Mouse (Mus musculus) hindbrain, embryonic 16.5 days (tissue): ENCODE data around the gene Zer1. TPM values are rescaled to one million over a fixed set of nuclear protein-coding genes. Genes with fewer than 3 reads are reported as not detected.

Source experiments
- ATAC-seq: fragments of 200-750 bp; cut with Nextera tagmentation; 2 replicates; pipeline ENCODE4 v1.8.0; 2017; ENCODE audit warnings: moderate TSS enrichment, moderate library complexity
- H3K27ac ChIP-seq: fragments of 300-500 bp; sonication (generic); 2 replicates; pipeline ENCODE4 v1.5.1; 2014; ENCODE audit warnings: low read depth, mild to moderate bottlenecking, control low read depth, low read length, moderate library complexity
- H3K27me3 ChIP-seq: fragments of 300-500 bp; sonication (generic); replicated peaks from 2 replicates; pipeline ENCODE4 v1.6.1; 2014; ENCODE audit warnings: low read length; ENCODE audit not compliant: control insufficient read depth, insufficient read depth
- H3K36me3 ChIP-seq: fragments of 300-500 bp; sonication (generic); 2 replicates; pipeline ENCODE4 v1.6.1; 2014; ENCODE audit warnings: mild to moderate bottlenecking, low read length, moderate library complexity, mixed read lengths; ENCODE audit not compliant: control insufficient read depth, insufficient read depth
- H3K4me1 ChIP-seq: fragments of 300-500 bp; sonication (generic); 2 replicates; pipeline ENCODE4 v1.6.1; 2014; ENCODE audit warnings: low read depth, low read length; ENCODE audit not compliant: control insufficient read depth, insufficient read depth
- H3K4me2 ChIP-seq: fragments of 300-500 bp; sonication (generic); 2 replicates; pipeline ENCODE4 v1.6.1; 2014; ENCODE audit warnings: mild to moderate bottlenecking, low read length, control low read depth, moderate library complexity
- H3K4me3 ChIP-seq: fragments of 300-500 bp; sonication (generic); 2 replicates; pipeline ENCODE4 v1.5.1; 2014; ENCODE audit warnings: mild to moderate bottlenecking, low read length, control low read depth, moderate library complexity
- H3K9ac ChIP-seq: fragments of 300-500 bp; sonication (generic); 2 replicates; pipeline ENCODE4 v1.6.1; 2014; ENCODE audit warnings: low read depth, mild to moderate bottlenecking, control low read depth, low read length, moderate library complexity
- H3K9me3 ChIP-seq: fragments of 300-500 bp; sonication (generic); 2 replicates; pipeline ENCODE4 v1.6.1; 2014; ENCODE audit warnings: mild to moderate bottlenecking, low read length, moderate library complexity; ENCODE audit not compliant: control insufficient read depth
- WGBS: fragments of 180-500 bp; shearing (Covaris S2); extraction: QIAGEN DNeasy Blood & Tissue Kit; methylation state at CpG from one replicate; pipeline ENCODE4 v1.1.7; 2014; 5-methylcytosine and 5-hydroxymethylcytosine counted together
- polyA plus RNA-seq: library from polyadenylated mRNA; unstranded; fragments of >200 nt; fragmentation: Nextera tagmentation; extraction: Ambion mirVana; gene quantifications from 2 replicates; pipeline ENCODE4 v1.2.1, GENCODE M21; 2015

Zer1 gene
- polyA plus RNA-seq, 1 experiment from 2014 or later, result 10.4 TPM

DNA sequence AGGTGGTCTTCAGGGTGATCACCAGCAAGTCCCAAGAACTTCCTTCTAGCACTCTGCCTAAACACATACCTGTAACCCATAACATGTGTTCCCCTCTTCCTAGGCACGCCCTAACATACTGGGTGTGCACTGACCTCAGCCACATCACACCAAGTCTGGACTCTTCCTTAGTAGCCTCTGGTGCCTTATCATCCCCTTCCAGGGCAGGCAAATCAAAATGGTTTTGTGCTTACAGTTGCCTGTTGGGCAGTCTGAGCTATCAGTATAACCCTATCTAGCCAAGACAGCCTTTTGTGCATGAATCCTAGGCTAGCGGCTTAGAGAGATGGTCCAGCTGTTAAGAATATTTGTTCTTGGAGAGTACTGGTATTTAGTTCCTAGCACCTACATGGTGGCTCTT is 12.9 kb downstream of the Zer1 start:
- WGBS, result 96% methylated on average over 2 of the region's 2 CpGs
- H3K4me3 ChIP-seq, result no peak overlapping the region
- peaks cover 41% of the 10 kb centered on the region for H3K36me3 ChIP-seq

DNA sequence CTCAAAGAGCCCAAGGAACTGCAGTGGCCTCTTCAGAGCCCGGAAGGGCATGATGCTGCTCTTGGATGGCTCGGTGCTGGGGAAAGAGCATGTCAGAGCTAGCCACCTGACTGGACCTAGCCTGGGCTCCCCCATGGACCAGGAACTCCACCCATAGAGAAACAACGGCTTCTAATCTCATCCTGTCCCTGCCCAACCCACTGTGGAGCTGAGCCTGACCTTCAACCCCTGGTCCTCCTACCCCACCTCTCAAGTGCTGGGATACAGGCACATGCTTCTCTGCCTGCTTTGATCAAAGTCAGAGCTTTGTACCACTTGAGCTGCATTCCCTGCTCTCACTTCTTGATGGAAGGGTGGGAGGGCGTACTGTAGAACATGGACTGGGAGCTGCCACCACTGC is 16.1 kb downstream of the Zer1 start:
- H3K9me3 ChIP-seq, result no peaks in the 10 kb centered on the region
- H3K27ac ChIP-seq, result no peak overlapping the region
- H3K4me1 ChIP-seq, result no peaks in the 10 kb centered on the region
- peaks cover 55% of the 10 kb centered on the region for H3K36me3 ChIP-seq
- H3K9ac ChIP-seq, result no peak overlapping the region
- 97% methylated on average over 4 of the region's 4 CpGs for WGBS
- ATAC-seq, result no peak
- no peak overlapping the region for H3K4me3 ChIP-seq
- H3K4me2 ChIP-seq, result no peak overlapping the region
- H3K27me3 ChIP-seq, result no peaks in the 10 kb centered on the region

More for the DNA sequence above, 12.9 kb downstream of the Zer1 start:
- no peaks in the 10 kb centered on the region for H3K4me1 ChIP-seq
- H3K4me2 ChIP-seq, result no peak overlapping the region
- no peaks in the 10 kb centered on the region for H3K27me3 ChIP-seq
- H3K27ac ChIP-seq, result no peak overlapping the region
- H3K9ac ChIP-seq, result no peak overlapping the region
- ATAC-seq, result no peak
- no peaks in the 10 kb centered on the region for H3K9me3 ChIP-seq

DNA sequence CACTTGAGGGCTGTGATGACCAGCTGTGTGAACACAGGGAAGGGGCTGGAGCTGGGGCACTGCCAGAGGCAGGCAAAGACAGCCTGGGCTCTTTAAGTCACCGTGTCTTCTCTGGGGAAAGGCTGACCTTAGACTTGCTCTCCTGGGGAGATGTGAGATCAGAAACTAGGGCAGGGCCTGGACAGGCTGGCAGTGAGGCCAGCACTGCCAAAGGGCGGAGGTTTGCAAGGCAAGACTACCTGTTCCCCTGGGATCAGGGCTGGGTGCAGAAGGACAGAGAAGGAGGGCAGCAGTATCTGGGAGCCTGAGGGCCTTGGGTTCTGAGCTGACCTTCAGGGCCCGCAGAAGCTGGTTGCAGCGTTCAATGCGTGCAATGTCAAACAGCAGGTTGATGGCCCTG is 16.7 kb downstream of the Zer1 start:
- Histone ChIP-seq H3K4me1 (no peaks in the 10 kb centered on the region), H3K4me3 (no peak overlapping the region), H3K36me3 (peaks cover 55% of the 10 kb centered on the region), H3K27me3 (no peaks in the 10 kb centered on the region), H3K9ac (no peak overlapping the region), H3K9me3 (no peaks in the 10 kb centered on the region), H3K27ac (no peak overlapping the region), H3K4me2 (no peak overlapping the region)
- no peak for ATAC-seq
- 94% methylated on average over 5 of the region's 5 CpGs for WGBS

DNA sequence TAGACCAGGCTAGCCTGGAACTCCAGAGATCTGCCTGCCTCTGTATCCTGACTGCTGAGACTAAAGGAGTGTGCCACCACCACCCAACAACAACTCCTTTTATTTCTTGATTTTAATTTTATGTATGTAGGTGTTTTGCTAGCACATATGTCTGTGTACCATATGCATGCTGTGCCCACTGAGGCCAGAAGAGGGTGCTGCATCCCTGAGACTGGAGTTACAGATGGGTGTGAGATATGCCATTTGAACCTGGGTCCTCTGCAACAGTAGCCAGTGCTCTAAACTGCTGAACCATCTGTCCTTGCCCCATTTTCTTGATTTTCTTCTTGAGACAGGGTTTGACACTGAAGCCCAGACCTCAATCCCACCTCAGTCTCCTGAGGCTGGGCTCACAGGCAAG is 18.0 kb downstream of the Zer1 start:
- H3K4me1 ChIP-seq, result no peaks in the 10 kb centered on the region
- no peaks in the 10 kb centered on the region for H3K9me3 ChIP-seq
- H3K27ac ChIP-seq, result no peak overlapping the region
- H3K9ac ChIP-seq, result no peak overlapping the region
- no peak for ATAC-seq
- no peaks in the 10 kb centered on the region for H3K27me3 ChIP-seq
- H3K36me3 ChIP-seq, result peaks cover 59% of the 10 kb centered on the region
- H3K4me2 ChIP-seq, result no peak overlapping the region
- no peak overlapping the region for H3K4me3 ChIP-seq

DNA sequence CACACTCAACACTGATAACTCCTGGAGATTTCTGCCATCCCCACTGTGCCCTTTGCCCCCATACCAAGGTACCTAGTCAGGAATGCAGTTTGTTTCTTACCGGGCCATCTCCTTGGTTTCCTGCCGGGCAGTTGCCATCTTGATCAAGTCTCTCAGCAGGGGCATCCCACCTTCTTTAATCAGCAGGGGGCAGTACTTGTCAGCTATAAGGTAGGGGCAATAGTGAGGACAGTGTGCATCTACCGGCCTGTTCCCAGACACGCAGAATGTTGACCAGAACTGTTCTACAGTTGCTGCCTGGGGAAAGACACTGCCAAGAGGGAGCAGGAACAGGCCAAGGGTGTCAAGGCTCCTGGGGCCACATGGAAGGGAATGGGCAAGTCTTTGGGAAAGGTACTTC is 24.2 kb downstream of the Zer1 start:
- no peak overlapping the region for H3K4me3 ChIP-seq
- no peak overlapping the region for H3K9ac ChIP-seq
- peaks cover 49% of the 10 kb centered on the region for H3K36me3 ChIP-seq
- no peak overlapping the region for H3K4me2 ChIP-seq
- H3K27ac ChIP-seq, result no peak overlapping the region
- ATAC-seq, result no peak
- no peaks in the 10 kb centered on the region for H3K27me3 ChIP-seq
- no peaks in the 10 kb centered on the region; the same call in 1 of the 2 replicates for H3K4me1 ChIP-seq
- no peaks in the 10 kb centered on the region for H3K9me3 ChIP-seq
- WGBS, result 75% methylated on average over 4 of the region's 4 CpGs

DNA sequence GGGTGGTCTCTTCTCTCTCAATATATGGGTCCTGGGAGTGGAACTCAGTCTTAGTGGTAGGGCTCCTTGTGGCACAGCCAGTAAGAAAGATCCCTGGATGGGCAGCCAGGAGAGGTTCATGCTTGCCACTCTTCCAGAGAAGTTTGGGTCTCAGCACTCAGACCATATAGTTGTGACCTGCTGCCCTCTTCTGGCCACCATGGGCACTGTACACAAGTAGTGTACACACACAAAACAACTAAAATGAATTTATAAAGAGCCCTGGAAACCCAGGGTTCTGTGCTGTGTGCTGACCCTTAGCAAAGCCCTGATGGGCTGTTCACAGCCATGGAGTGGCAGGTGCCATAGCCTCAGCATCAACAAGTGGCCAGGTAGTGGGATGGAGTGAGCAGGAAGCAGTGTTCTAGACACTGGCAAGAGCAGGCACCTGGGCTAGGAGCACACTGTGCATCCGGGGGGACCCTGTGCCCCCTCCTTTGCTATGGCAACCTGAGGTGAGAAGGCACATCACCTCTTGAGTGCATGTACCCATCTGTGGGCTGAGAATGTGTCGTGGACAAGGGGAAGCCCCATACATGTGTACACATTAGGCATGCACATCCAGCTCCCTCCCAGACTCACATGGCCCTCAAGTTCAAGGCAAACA is 28.4 kb downstream of the Zer1 start:
- Histone ChIP-seq H3K4me3 (no peak overlapping the region), H3K9ac (no peak overlapping the region), H3K9me3 (no peaks in the 10 kb centered on the region), H3K27ac (no peak overlapping the region), H3K27me3 (no peaks in the 10 kb centered on the region), H3K4me1 (peaks cover 9% of the 10 kb centered on the region), H3K36me3 (peaks cover 30% of the 10 kb centered on the region), H3K4me2 (no peak overlapping the region)
- ATAC-seq, result no peak
- 78% methylated on average over 2 of the region's 2 CpGs for WGBS

DNA sequence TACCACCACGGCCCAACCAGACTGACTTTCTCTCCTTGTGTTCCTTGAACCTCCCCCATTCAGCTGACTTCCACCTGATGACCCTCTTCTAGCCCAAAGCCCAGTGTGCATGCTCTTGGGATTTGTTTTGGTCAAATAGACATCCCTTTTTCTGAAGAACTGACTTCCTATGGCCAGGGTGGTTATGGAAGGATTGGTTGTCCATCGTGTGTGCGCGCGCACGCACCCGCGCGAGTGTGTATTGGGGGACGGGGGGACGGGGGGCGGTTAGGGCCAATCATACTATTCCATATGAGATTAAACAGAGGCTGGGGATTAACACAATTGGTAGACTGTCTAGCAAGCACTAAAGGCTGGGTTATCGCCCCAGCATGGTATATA is 30.2 kb downstream of the Zer1 start:
- peak overlapping the region; percentile 58; the same call in 1 of the 2 replicates for H3K27ac ChIP-seq
- H3K9ac ChIP-seq, result peak overlapping the region; percentile 71
- 3% methylated on average over 13 of the region's 13 CpGs for WGBS
- peak overlapping the region; percentile 92 for H3K4me2 ChIP-seq
- H3K4me3 ChIP-seq, result peak overlapping the region; percentile 56
- no peaks in the 10 kb centered on the region for H3K9me3 ChIP-seq
- H3K4me1 ChIP-seq, result peaks cover 9% of the 10 kb centered on the region
- H3K36me3 ChIP-seq, result peaks cover 15% of the 10 kb centered on the region
- H3K27me3 ChIP-seq, result no peaks in the 10 kb centered on the region
- no peak for ATAC-seq

DNA sequence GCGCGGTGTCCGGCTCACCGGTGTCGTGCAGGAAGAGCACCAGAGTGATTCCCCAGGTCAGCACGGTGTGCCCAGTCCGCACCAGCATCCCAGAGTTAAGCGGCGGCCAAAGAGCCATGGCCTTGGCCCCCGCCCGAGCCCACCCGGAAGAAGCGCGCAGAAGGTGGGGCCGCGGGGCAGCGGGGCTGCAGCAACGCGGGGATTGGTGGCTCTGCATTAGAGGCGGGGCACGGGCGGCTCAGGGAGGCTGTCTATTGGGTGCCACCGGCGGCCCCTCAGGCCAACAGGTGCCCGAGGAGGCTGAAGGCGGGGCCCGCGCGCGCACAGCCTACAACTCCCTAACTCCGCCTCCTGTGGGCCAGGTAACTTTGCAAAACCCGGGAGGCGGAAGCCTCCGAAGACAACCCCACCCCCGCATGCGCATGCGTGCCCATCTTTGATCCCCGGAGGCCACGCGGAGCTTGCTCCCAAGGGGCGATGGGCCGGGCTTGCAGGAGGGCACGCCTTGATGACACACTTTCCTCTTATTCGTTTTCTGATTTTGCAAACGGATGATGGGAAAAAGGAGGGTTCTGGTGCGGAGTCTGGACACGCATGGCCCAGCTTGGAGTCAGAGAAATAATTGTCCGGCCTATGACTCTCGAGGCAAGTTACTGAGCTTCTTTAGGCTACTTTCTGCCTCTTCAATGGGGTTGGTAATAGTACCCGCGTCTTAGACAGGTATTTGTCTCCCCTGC is 30.7 kb downstream of the Zer1 start, which contains the start of gene Zdhhc12:
Gene Zdhhc12 (minus strand): TSS at position 178 of the 737 bp plus-strand sequence.
- Histone ChIP-seq H3K4me3 (peak within 1 kb of the TSS; percentile 56), H3K4me1 (peaks cover 9% of the 10 kb centered on the region), H3K4me2 (peak within 1 kb of the TSS; percentile 92), H3K27me3 (no peaks in the 10 kb centered on the region), H3K9ac (peak within 1 kb of the TSS; percentile 71), H3K27ac (peak within 1 kb of the TSS; percentile 58; the same call in 1 of the 2 replicates), H3K36me3 (peaks cover 9% of the 10 kb centered on the region), H3K9me3 (no peaks in the 10 kb centered on the region)
- ATAC-seq, result peak; percentile 96
- WGBS, result under 1% methylated on average over 41 of the region's 51 CpGs

DNA sequence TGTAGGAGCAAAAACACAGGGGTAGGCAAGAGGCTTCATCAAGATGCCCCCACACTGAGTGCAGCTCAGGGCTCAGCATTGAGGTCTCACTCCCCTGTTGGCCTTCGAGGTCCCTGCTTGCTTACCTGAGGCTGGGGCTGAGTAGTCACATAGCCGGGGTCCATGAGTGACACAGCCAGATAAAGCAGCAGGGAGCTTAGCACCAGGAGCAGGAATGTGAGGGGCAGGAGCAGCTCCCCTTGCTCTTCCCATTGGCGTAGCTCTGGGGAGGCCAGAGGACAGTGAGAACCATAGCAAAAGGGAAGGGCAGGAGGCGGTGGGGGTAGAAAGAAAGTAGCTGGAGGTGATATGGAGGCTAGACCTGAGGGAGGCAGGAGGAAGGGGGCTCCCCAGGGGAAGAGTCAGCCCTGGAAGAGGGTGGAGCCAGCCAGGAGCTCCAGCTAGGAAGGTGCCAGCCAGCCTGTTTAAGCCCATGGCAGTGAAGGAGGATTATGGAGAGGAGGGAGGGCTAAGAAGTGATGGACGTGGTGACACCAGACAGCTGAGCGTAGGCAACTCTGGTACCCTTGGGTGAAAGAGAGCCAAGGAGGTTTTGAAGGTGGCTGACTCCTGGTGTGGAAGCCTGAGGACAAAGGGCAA is 32.0 kb downstream of the Zer1 start:
- no peak overlapping the region for H3K9ac ChIP-seq
- H3K27me3 ChIP-seq, result no peaks in the 10 kb centered on the region
- H3K4me3 ChIP-seq, result no peak overlapping the region; the same call in 1 of the 2 replicates
- no peak for ATAC-seq
- 53% methylated on average over 6 of the region's 6 CpGs for WGBS
- H3K27ac ChIP-seq, result no peak overlapping the region
- H3K9me3 ChIP-seq, result no peaks in the 10 kb centered on the region
- H3K4me2 ChIP-seq, result peak overlapping the region; percentile 92
- peaks cover 9% of the 10 kb centered on the region for H3K4me1 ChIP-seq
- peaks cover 3% of the 10 kb centered on the region; the same call in 1 of the 2 replicates for H3K36me3 ChIP-seq
